Mouse (Mus musculus): ENCODE data around the gene Dctn1. TPM values are rescaled to one million over a fixed set of nuclear protein-coding genes. Genes with fewer than 3 reads are reported as not detected.

The Dctn1 gene
- total RNA-seq, 1 experiment from 2014 or later: 83.4 TPM

DNA sequence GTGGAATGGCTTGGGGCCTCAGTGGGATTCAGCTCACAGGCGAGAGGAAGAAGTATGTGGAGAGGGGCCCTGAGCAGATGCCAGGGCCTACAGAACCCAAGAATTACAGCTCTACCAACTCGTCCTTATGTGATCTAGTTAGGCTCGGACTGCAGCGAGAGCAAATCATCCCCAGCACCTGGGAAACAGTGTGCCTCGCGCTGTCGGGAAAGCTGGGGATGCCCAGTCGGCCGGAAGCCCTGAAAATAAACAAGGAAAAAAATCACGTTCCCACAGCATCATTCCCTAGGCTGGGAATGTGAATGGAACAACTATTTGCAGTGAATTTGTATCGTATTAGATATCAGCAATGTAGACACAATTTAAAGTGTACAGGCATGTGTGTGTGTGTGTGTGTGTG is 40.6 kb downstream of the Dctn1 start:
- ATAC-seq (ENCODE audit: extremely low read depth, insufficient number of reproducible peaks, low FRiP score, poor library complexity, severe bottlenecking): no peak

DNA sequence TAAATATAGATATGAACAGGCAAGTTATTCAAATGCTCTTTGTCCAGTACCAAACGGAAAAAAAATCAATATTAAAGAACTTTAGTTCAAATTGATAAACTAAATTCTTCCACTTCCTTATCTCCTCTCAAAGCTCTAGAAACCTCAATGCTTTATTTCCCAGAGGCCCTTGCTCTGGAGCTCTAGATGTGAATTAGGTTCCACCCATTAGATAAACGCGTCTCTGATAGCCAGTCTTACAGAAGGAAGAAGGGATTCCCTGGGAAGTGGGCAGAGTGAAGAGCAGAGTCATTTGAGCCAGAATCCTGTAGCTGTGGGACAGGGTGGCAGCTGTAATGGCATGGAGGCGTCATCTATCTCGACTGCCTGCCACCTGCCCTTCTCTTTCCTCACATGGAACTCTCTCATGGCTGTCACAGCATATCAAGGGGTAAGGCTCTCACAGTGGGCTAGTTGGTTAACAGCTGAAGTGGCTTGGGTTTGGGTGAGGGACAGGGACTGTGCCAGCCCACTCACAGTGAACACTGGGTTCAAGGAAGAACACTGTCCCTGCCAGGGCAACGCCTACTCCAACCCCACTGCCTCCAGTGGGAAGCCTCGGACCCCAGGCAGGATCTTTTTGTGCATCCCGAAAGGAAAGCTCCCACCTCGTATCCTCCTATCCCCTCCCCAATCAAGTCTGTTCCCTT is 41.8 kb downstream of the Dctn1 start:
- no peak for ATAC-seq (ENCODE audit: extremely low read depth, insufficient number of reproducible peaks, low FRiP score, poor library complexity, severe bottlenecking)

DNA sequence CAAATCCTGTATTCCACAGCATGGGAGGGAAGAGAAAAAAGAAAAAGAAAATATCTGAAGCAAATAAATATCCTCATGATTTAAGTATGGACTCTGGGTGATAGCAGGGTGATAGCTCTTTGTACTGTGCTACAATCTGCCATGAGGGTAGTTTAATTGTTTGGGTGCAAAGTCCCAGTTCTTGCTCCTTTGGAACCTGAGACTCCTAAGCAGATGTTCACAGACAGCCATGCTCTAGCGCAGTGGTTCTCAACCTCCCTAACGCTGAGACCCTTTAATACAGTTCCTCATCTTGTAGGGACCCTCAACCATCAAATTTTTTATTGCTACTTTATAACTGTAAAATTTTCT is 42.3 kb downstream of the Dctn1 start:
- ATAC-seq (ENCODE audit: extremely low read depth, insufficient number of reproducible peaks, low FRiP score, poor library complexity, severe bottlenecking): no peak

DNA sequence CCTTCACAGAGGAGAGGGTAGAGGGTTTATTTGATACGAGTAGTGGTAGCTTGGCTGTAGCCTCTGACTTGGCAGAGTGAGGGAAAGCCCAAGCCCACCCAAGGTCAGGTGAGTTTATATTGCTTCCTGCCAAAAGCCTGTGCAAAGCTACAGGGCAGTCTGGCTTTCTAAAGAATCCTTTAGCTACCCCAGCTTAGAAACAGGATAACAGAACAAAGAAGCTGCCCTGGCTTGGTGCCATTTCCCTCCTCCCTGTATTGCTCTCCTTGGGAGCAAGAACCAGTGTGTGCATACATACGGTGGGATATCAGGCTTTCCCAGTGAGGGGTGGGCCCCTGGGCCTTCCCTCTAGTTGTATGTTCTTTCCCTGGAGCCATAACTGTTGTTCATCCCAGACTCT is 44.8 kb downstream of the Dctn1 start:
- ATAC-seq (ENCODE audit: extremely low read depth, insufficient number of reproducible peaks, low FRiP score, poor library complexity, severe bottlenecking): no peak

DNA sequence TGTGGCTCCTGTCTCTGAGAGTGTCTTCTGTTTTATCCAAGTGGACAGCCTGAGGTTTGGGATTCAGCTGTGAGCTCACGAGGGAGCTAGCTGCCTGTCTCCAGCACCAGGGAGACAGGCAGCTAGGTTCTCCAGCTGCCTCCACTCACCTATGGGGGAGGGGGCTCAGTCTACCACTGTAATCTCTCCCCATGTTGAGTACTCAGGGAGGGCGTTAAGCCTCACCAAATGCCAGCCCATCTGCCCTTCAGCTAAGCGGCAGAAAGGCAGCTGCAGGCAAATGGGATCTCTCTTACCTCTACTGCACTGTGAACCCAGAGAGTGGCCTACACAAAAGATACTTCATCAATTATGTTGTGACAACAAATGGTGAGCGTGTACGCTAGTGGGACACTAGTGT is 45.8 kb downstream of the Dctn1 start:
- no peak for ATAC-seq (ENCODE audit: extremely low read depth, insufficient number of reproducible peaks, low FRiP score, poor library complexity, severe bottlenecking)

DNA sequence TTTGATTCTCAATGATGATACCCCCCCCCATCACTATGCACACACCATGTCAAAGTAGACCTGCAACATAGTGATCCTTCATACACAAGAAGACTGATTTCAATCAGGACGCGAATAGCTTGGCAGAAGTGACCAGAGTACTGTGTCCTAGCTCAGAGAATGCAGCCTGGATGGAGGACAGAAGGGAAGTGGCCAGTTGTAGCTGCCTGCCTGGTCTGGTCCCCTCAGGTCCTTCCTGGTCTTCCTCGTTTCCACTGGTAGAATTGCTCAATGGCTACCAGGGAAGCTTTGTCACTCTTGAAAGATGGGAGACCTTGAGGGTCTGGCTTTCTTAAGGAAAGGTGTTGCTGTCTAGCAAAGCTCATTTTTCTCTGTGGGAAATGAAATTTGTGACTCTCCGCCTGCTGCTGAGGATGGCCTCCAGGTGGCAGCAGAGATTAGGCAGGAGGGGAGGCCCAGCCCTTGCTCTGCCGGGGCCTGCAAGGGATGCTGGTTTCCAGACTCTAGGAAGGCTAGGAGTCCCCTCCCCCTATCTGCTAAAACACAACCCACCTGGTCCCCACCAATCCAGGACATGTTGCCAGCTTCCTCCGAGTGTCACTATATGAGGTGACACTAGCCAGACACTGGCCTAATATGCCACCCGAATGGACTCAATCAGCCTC is 49.4 kb downstream of the Dctn1 start:
- ATAC-seq (ENCODE audit: extremely low read depth, insufficient number of reproducible peaks, low FRiP score, poor library complexity, severe bottlenecking): peak; percentile 48; the same call in 1 of the 2 replicates

DNA sequence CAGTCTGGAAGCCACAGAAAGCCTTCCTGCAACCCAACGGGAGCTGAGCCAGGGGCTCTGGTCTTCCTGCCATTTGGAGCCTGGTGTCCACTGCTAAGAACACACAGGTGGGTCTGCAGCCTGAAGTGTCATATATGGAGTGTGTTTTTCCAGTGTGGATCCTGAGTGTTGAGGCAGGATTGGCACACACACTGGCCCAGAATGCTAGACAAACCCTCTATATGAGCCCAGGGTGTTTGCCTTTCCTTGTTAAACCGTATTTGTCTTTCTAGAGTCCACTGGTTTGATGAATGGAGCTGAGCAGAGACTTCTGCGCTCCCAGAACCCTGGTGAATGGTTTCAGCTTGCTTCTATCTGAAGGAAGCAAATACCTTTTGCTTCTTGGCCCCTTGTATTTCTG is 54.1 kb downstream of the Dctn1 start, which contains the start of gene Slc4a5:
Gene Slc4a5, plus strand, starts transcription at position 15 of the 400 bp plus-strand sequence.
- ATAC-seq (ENCODE audit: extremely low read depth, insufficient number of reproducible peaks, low FRiP score, poor library complexity, severe bottlenecking): no peak

DNA sequence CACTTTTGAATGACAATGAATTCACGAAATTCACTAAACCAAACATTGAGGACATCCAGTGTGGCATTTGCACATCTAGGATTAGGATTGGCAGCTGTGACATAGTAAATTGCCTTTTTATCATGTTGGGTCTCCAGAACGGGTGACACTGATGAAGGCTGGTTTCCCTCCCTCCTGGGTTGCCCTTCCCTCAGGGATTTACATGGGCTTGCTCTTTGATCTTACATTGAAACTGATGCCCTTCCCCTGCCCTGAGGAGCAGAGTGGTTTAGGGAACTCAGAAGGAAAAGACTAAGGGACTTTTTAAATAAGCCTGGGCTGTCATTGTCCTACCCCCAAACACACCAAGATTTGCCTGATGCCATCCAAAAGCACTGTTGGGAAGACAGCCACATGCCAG is 65.8 kb downstream of the Dctn1 start:
- no peak for ATAC-seq (ENCODE audit: extremely low read depth, insufficient number of reproducible peaks, low FRiP score, poor library complexity, severe bottlenecking)

DNA sequence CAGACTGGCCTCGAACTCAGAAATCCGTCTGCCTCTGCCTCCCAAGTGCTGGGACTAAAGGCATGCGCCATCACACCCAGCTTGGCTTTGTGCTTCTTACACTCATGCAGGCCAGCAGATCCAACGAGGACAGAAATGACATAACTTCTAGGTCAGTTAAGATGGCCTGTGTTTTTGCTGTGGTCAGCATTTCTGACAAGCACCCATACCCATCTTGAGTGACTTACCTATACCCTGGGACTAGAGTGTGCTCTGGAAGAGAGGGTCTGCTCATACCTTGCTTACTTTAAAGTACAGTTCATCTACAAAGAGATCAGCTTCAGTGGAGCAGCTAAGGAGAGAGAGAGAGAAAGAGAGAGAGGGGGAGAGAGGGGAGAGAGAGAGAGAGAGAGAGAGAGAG is 67.6 kb downstream of the Dctn1 start:
- no peak for ATAC-seq (ENCODE audit: extremely low read depth, insufficient number of reproducible peaks, low FRiP score, poor library complexity, severe bottlenecking)

DNA sequence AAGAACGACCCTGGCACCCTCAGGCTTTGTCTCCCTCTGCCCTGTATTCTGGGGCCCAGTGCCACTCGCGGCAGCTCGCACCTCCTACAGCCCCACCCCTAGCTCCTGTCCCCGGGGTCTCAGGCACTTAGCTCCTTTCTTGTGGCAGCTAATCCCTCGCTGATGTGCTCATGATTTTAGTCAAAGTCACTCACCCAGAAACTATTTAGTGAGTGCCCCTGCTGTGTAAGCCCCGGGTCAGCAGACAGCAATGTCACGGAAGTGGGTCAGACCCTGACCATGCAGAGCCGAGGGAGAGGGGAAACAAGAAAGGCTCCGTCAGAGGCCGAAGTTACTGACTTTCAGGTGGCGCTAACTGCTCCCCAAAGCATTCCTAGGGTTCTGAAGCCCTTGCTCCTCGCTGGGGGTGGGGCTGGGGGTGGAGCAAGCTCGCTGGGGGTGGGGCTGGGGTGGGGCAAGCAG is 68.6 kb downstream of the Dctn1 start:
- no peak for ATAC-seq (ENCODE audit: extremely low read depth, insufficient number of reproducible peaks, low FRiP score, poor library complexity, severe bottlenecking)

DNA sequence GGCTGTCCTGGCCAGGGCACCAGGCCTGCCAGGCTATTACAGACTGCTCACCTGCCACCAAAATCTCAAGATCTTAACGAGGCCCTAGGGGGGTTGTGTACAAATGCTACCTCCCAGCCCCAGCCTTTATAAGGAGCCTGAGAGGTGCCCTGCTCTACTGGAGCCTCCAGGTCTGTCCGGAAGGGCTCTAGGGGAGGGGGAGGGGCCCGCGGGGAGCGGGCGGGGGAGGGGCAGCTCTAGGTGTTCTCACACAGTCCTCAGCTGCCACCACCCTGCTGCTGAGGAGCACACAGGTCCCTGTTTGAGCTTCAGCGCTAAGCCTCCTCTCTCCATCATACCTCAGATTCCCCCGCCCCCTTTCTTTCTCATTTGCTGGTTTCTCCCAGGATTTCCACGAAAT is 71.4 kb downstream of the Dctn1 start:
- no peak for ATAC-seq (ENCODE audit: extremely low read depth, insufficient number of reproducible peaks, low FRiP score, poor library complexity, severe bottlenecking)

DNA sequence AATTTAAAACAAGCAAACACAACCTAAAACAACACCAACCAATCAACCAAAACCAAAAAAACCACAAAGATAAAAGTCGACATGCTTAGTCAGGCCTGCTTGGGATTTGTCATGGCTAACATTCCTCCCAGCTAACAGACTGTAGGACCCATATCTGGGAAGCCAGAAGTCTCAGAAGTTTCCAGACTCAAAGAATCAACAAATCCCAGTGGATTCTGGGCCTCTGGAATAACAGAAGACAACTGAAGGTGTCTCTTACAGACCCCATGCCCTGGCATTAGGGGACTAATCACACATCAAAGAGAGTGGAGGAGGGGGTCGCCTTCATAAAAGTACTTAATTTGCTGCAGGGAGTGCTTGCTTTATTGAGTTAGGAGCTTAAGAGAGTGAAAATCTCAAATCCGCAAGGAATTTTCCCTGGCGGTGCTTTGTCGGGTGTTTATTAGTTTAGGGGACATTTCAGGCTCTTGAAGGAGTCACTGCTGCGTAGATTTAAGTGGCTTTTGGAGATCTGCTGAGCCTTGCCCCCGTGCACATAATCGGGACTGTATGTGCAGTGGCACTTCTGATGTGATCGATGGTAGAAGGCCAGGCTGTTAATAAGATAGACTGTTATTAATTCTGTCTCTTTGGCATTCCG is 78.8 kb downstream of the Dctn1 start:
- no peak for ATAC-seq (ENCODE audit: extremely low read depth, insufficient number of reproducible peaks, low FRiP score, poor library complexity, severe bottlenecking)

DNA sequence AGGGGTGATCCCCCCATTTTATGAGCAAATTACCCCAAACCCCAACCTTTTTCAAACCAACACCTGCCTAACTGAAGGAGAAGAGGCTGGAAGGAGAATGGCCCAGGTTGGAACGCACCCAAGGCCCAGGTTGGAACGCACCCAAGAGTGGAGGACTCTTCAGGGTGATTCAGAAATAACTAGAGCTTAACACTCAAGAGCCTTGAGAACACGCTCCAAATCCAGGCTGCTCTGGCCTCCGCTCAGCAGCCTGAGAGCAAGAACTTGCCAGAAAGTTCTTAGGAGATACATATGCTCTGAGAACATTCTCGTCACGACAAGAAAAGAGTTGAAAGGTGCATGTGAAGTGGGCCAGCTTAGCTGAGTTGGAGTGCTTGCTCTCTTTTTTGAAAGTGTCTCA is 79.4 kb downstream of the Dctn1 start:
- no peak for ATAC-seq (ENCODE audit: extremely low read depth, insufficient number of reproducible peaks, low FRiP score, poor library complexity, severe bottlenecking)

DNA sequence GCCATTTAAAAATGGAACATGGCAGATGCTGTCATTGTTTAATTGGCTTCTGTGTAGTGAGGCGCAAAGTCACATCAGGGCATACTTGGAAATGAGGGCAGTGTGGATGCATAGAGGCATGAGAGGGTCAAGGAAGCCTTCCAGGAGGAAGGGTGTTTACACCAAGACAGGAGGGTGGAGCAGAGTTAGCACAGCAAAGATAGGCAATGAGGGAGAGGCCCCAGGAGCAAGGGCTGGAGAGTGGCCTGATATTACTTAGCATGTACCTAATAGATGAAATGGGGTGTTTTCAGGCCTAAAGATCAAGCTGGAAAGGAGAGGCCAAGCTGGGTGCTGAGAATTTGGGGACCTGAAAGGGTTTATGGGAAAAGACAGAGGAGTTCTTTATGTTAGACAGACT is 80.3 kb downstream of the Dctn1 start:
- ATAC-seq (ENCODE audit: extremely low read depth, insufficient number of reproducible peaks, low FRiP score, poor library complexity, severe bottlenecking): no peak

DNA sequence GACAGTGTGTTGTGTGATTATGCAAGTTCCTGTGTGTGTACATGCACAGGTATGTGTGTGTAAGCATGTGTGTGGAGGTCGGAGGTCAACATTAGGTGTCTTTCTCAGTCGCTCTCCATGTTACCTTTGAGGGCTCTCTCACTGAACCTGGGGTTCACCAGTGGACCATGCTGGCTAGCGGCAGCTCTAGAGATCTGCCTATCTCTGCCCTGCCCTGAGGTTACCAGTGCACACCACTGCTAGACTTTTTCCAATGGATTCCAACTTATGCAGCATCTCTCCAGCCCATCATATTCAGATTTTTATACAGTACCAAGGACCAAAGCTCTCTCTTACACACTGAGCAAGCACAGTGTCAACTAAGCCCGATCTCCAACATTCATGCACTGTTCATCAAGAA is 81.0 kb downstream of the Dctn1 start:
- no peak for ATAC-seq (ENCODE audit: extremely low read depth, insufficient number of reproducible peaks, low FRiP score, poor library complexity, severe bottlenecking)

DNA sequence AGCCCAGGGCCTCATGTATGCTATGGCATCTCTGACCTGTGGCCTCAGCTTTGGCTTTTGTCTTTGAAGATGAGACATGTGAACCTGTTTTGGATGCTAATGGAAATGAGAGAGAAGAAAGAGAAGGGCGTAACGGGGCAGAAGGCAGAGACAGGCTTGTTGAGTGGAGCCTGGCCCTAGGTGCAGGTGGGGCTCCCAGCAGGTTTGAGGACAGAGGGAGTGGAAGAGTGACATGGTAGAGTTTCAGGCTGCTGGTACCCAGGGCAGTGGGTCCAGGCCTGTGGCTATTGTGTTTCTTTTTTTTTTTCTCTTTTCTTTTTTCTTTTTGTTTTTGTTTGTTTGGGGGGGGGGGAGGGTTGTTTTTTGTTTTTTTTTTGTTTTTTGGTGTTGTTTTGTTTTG is 81.4 kb downstream of the Dctn1 start:
- no peak for ATAC-seq (ENCODE audit: extremely low read depth, insufficient number of reproducible peaks, low FRiP score, poor library complexity, severe bottlenecking)

Other genes starting within 250 kb of the Dctn1 start
- gene Sema4f, start 226.2 kb upstream of the Dctn1 start, total RNA-seq (2017): 0.58 and 1.5 TPM in 2 replicates
- gene M1ap, start 219.0 kb upstream of the Dctn1 start, total RNA-seq (2017): 1.1 and 2.1 TPM in 2 replicates
- 20.7 and 25.4 TPM in 2 replicates for gene Dok1, start 132.4 kb upstream of the Dctn1 start, total RNA-seq (2017)
- gene Loxl3, start 131.7 kb upstream of the Dctn1 start, total RNA-seq (2017): 0.47 and 0.74 TPM in 2 replicates
- gene Aup1, start 111.4 kb upstream of the Dctn1 start, total RNA-seq (2017): 221 and 242 TPM in 2 replicates
- gene Htra2, start 110.6 kb upstream of the Dctn1 start, total RNA-seq (2017): 33.3 and 36.1 TPM in 2 replicates
- 2.5 and 4.3 TPM in 2 replicates for gene Dqx1, start 108.1 kb upstream of the Dctn1 start, total RNA-seq (2017)
- not detected in 2 replicates for gene Tlx2, start 95.6 kb upstream of the Dctn1 start, total RNA-seq (2017)
- 9.5 and 15.0 TPM in 2 replicates for gene Pcgf1, start 88.1 kb upstream of the Dctn1 start, total RNA-seq (2017)
- gene Lbx2, start 79.6 kb upstream of the Dctn1 start, total RNA-seq (2017): not detected in 2 replicates
- gene Ccdc142, start 64.3 kb upstream of the Dctn1 start, total RNA-seq (2017): 8.6 and 11.9 TPM in 2 replicates
- 6.6 and 7.6 TPM in 2 replicates for gene Gm42688, start 64.3 kb upstream of the Dctn1 start, total RNA-seq (2017)
- gene Mrpl53, start 56.9 kb upstream of the Dctn1 start, total RNA-seq (2017): 8.8 and 20.5 TPM in 2 replicates
- 36.2 and 36.5 TPM in 2 replicates for gene Mogs, start 50.4 kb upstream of the Dctn1 start, total RNA-seq (2017)
- 79.6 and 83.8 TPM in 2 replicates for gene Wbp1, start 44.4 kb upstream of the Dctn1 start, total RNA-seq (2017)
- 52.8 and 57.5 TPM in 2 replicates for gene Ino80b, start 40.5 kb upstream of the Dctn1 start, total RNA-seq (2017)
- not detected in 2 replicates for gene Rtkn, start 30.5 kb upstream of the Dctn1 start, total RNA-seq (2017)
- 0.49 TPM in 1 of 2 replicates, not detected in the other for gene Wdr54, start 9.5 kb upstream of the Dctn1 start, total RNA-seq (2017)
- gene 1700003E16Rik, start 9.5 kb upstream of the Dctn1 start, total RNA-seq (2017): not detected in 2 replicates
- gene Slc4a5, start 53.9 kb downstream of the Dctn1 start, total RNA-seq (2017): not detected in 2 replicates
- 8.4 and 10.6 TPM in 2 replicates for gene Mthfd2, start 160.0 kb downstream of the Dctn1 start, total RNA-seq (2017)
- 245 and 270 TPM in 2 replicates for gene Mob1a, start 160.1 kb downstream of the Dctn1 start, total RNA-seq (2017)
- gene Bola3, start 183.2 kb downstream of the Dctn1 start, total RNA-seq (2017): 24.7 and 25.7 TPM in 2 replicates

Measured in neutrophil, adult 5-6 weeks (primary cell).